Mouse (Mus musculus) midbrain, embryonic 13.5 days (tissue): Measurements from ENCODE around the gene Vti1a. TPM values are rescaled to one million over a fixed set of nuclear protein-coding genes. Genes with fewer than 3 reads are reported as not detected.

Source experiments
- ATAC-seq: fragments of 200-750 bp; cut with Nextera tagmentation; 2 replicates; pipeline ENCODE4 v1.8.0; 2017; ENCODE audit warnings: mild to moderate bottlenecking, moderate TSS enrichment, moderate library complexity
- H3K27ac ChIP-seq: fragments of 300-500 bp; sonication (generic); 2 replicates; pipeline ENCODE4 v1.5.1; 2015; ENCODE audit warnings: inconsistent platforms, mild to moderate bottlenecking, moderate library complexity
- H3K27me3 ChIP-seq: fragments of 300-500 bp; sonication (generic); 2 replicates; pipeline ENCODE4 v1.6.1; 2015; ENCODE audit warnings: mild to moderate bottlenecking, inconsistent platforms
- H3K36me3 ChIP-seq: fragments of 300-500 bp; sonication (generic); 2 replicates; pipeline ENCODE4 v1.6.1; 2015; ENCODE audit warnings: mild to moderate bottlenecking, inconsistent platforms
- H3K4me1 ChIP-seq: fragments of 300-500 bp; sonication (generic); replicated peaks from 2 replicates; pipeline ENCODE4 v1.6.1; 2015; ENCODE audit warnings: inconsistent platforms
- H3K4me2 ChIP-seq: fragments of 300-500 bp; sonication (generic); replicated peaks from 2 replicates; pipeline ENCODE4 v1.6.1; 2015; ENCODE audit warnings: moderate library complexity, mild to moderate bottlenecking, inconsistent platforms
- H3K4me3 ChIP-seq: fragments of 300-500 bp; sonication (generic); replicated peaks from 2 replicates; pipeline ENCODE4 v1.5.1; 2015; ENCODE audit warnings: mild to moderate bottlenecking, inconsistent platforms
- H3K9ac ChIP-seq: fragments of 300-500 bp; sonication (generic); replicated peaks from 2 replicates; pipeline ENCODE4 v1.6.1; 2015; ENCODE audit warnings: mild to moderate bottlenecking, inconsistent platforms
- H3K9me3 ChIP-seq: fragments of 300-500 bp; sonication (generic); 2 replicates; pipeline ENCODE4 v1.6.1; 2016; ENCODE audit warnings: mild to moderate bottlenecking, inconsistent platforms
- WGBS: fragments of 180-500 bp; shearing (Covaris S2); methylation state at CpG from one replicate; pipeline ENCODE4 v1.1.7; 2015; 5-methylcytosine and 5-hydroxymethylcytosine counted together
- polyA plus RNA-seq: library from polyadenylated mRNA; unstranded; fragments of >200 nt; fragmentation: Nextera tagmentation; extraction: Ambion mirVana; gene quantifications from 2 replicates; pipeline ENCODE4 v1.2.1, GENCODE M21; 2015

Gene Vti1a
- polyA plus RNA-seq, 1 experiment from 2014 or later, result 31.4 TPM

- Histone ChIP-seq H3K9ac (no peak overlapping the region), H3K4me3 (no peak overlapping the region), H3K4me2 (no peak overlapping the region), H3K9me3 (no peaks in the 10 kb centered on the region), H3K27ac (no peak overlapping the region), H3K36me3 (no peaks in the 10 kb centered on the region), H3K27me3 (peaks cover 31% of the 10 kb centered on the region), H3K4me1 (peaks cover 12% of the 10 kb centered on the region)
- 76% methylated on average over 6 of the region's 6 CpGs for WGBS
- ATAC-seq, result no peak
Observed at GRCm38 (mm10) chr19:55565523-55566369, 249.7 kb downstream of the Vti1a start.

- Histone ChIP-seq H3K9me3 (no peaks in the 10 kb centered on the region), H3K4me3 (no peak overlapping the region), H3K9ac (no peak overlapping the region), H3K36me3 (no peaks in the 10 kb centered on the region), H3K27ac (no peak overlapping the region), H3K27me3 (peaks cover 9% of the 10 kb centered on the region; the same call in 1 of the 2 replicates), H3K4me2 (no peak overlapping the region), H3K4me1 (no peaks in the 10 kb centered on the region; the same call in 1 of the 2 replicates)
- no peak for ATAC-seq
- WGBS, result 88% methylated on average over 7 of the region's 7 CpGs
Observed at GRCm38 (mm10) chr19:55569114-55569513, 253.0 kb downstream of the Vti1a start.

- no peak for ATAC-seq
- Histone ChIP-seq H3K36me3 (no peaks in the 10 kb centered on the region), H3K27me3 (peaks cover 9% of the 10 kb centered on the region; the same call in 1 of the 2 replicates), H3K9ac (no peak overlapping the region), H3K9me3 (no peaks in the 10 kb centered on the region), H3K4me1 (no peaks in the 10 kb centered on the region), H3K4me2 (no peak overlapping the region), H3K4me3 (no peak overlapping the region), H3K27ac (no peak overlapping the region)
- 89% methylated on average over 12 of the region's 12 CpGs for WGBS
Observed at GRCm38 (mm10) chr19:55569894-55570293, 253.8 kb downstream of the Vti1a start.

- Histone ChIP-seq H3K4me2 (no peak overlapping the region), H3K9me3 (no peaks in the 10 kb centered on the region), H3K27me3 (peaks cover 9% of the 10 kb centered on the region; the same call in 1 of the 2 replicates), H3K27ac (no peak overlapping the region), H3K9ac (no peak overlapping the region), H3K4me1 (no peaks in the 10 kb centered on the region), H3K4me3 (no peak overlapping the region), H3K36me3 (no peaks in the 10 kb centered on the region)
- no peak for ATAC-seq
- WGBS, result 94% methylated on average over 9 of the region's 9 CpGs
Observed at GRCm38 (mm10) chr19:55570520-55571296, 254.6 kb downstream of the Vti1a start.

- no peak overlapping the region for H3K9ac ChIP-seq
- H3K27ac ChIP-seq, result no peak overlapping the region
- 97% methylated on average over 8 of the region's 8 CpGs for WGBS
- no peak for ATAC-seq
- no peaks in the 10 kb centered on the region for H3K36me3 ChIP-seq
- peaks cover 4% of the 10 kb centered on the region; the same call in 1 of the 2 replicates for H3K27me3 ChIP-seq
- no peak overlapping the region for H3K4me3 ChIP-seq
- no peaks in the 10 kb centered on the region for H3K9me3 ChIP-seq
- no peak overlapping the region for H3K4me2 ChIP-seq
- no peaks in the 10 kb centered on the region for H3K4me1 ChIP-seq
Observed at GRCm38 (mm10) chr19:55571486-55571885, 255.4 kb downstream of the Vti1a start.

GRCm38 (mm10) chr19:55577306-55578042 is 261.4 kb downstream of the Vti1a start:
- 0 out of 2 replicates have a peak, but pooled peaks have one; percentile 65 for ATAC-seq
- WGBS, result 84% methylated on average over 25 of the region's 25 CpGs
- H3K9ac ChIP-seq, result 0 out of 2 replicates have a peak overlapping the region, but pooled peaks have one; percentile 10

GRCm38 (mm10) chr19:55578094-55579085 is 262.3 kb downstream of the Vti1a start:
- Histone ChIP-seq H3K9ac (no peak overlapping the region), H3K27ac (peak overlapping the region; percentile 52), H3K4me2 (no peak overlapping the region), H3K4me1 (peaks cover 23% of the 10 kb centered on the region), H3K9me3 (no peaks in the 10 kb centered on the region), H3K4me3 (no peak overlapping the region), H3K36me3 (no peaks in the 10 kb centered on the region), H3K27me3 (peaks cover 13% of the 10 kb centered on the region)
- ATAC-seq, result peak; percentile 90
- 51% methylated on average over 17 of the region's 17 CpGs for WGBS

More at GRCm38 (mm10) chr19:55577306-55578042, 261.4 kb downstream of the Vti1a start:
- H3K4me3 ChIP-seq, result no peak overlapping the region
- H3K27me3 ChIP-seq, result peaks cover 13% of the 10 kb centered on the region
- H3K27ac ChIP-seq, result 0 out of 2 replicates have a peak overlapping the region, but pooled peaks have one; percentile 32
- H3K9me3 ChIP-seq, result no peaks in the 10 kb centered on the region
- no peak overlapping the region for H3K4me2 ChIP-seq
- H3K36me3 ChIP-seq, result no peaks in the 10 kb centered on the region
- H3K4me1 ChIP-seq, result peaks cover 19% of the 10 kb centered on the region

- Histone ChIP-seq H3K27me3 (peaks cover 20% of the 10 kb centered on the region), H3K9me3 (no peaks in the 10 kb centered on the region), H3K27ac (no peak overlapping the region), H3K36me3 (no peaks in the 10 kb centered on the region), H3K4me3 (no peak overlapping the region), H3K4me2 (no peak overlapping the region), H3K4me1 (peaks cover 23% of the 10 kb centered on the region), H3K9ac (no peak overlapping the region)
- 89% methylated on average over 4 of the region's 4 CpGs for WGBS
- no peak for ATAC-seq
Observed at GRCm38 (mm10) chr19:55579310-55579709, 263.2 kb downstream of the Vti1a start.

GRCm38 (mm10) chr19:55580152-55580551 is 264.1 kb downstream of the Vti1a start:
- WGBS, result 92% methylated on average over 8 of the region's 8 CpGs
- ATAC-seq, result no peak

GRCm38 (mm10) chr19:55580667-55581066 is 264.6 kb downstream of the Vti1a start:
- no peak for ATAC-seq
- H3K4me3 ChIP-seq, result no peak overlapping the region
- no peak overlapping the region for H3K4me2 ChIP-seq
- H3K9me3 ChIP-seq, result no peaks in the 10 kb centered on the region
- no peak overlapping the region for H3K9ac ChIP-seq
- H3K36me3 ChIP-seq, result no peaks in the 10 kb centered on the region
- H3K27me3 ChIP-seq, result peaks cover 33% of the 10 kb centered on the region
- peaks cover 23% of the 10 kb centered on the region for H3K4me1 ChIP-seq
- WGBS, result 88% methylated on average over 6 of the region's 6 CpGs
- no peak overlapping the region for H3K27ac ChIP-seq

More at GRCm38 (mm10) chr19:55580152-55580551, 264.1 kb downstream of the Vti1a start:
- no peak overlapping the region for H3K4me2 ChIP-seq
- H3K27me3 ChIP-seq, result peaks cover 28% of the 10 kb centered on the region
- peaks cover 23% of the 10 kb centered on the region for H3K4me1 ChIP-seq
- no peak overlapping the region for H3K27ac ChIP-seq
- no peak overlapping the region for H3K4me3 ChIP-seq
- H3K9ac ChIP-seq, result no peak overlapping the region
- H3K9me3 ChIP-seq, result no peaks in the 10 kb centered on the region
- no peaks in the 10 kb centered on the region for H3K36me3 ChIP-seq
